Comparison of ENCODE assay signal across 9 mouse cellular contexts in the genomic region with DNA sequence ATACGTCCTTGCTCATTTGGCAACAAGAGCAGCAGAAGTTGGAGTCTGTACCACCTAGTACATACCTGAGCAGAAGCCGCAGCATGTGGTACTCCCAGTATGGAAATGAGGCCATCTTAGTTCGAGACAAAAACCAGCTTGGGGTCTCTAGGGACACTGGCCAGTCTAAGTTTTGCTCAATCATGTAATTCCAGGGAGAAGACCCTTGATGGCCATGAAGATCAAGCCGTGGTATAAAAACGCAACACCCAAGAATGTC. TPM values are rescaled to one million over a fixed set of nuclear protein-coding genes. Genes with fewer than 3 reads are reported as not detected.
DNase-seq lines count a peak whose midpoint lies in the region; ATAC-seq and TF ChIP-seq lines count a peak whose summit lies in the region.
"Had no signal": no experiment of that assay in that cellular context is flagged by ENCODE, and none has a peak within 500 bp of the region (broad histone marks: within the 10 kb centered on the region; RNA-seq: fewer than 3 reads in every experiment).

No protein-coding gene starts in this region.

- H3K36me3 ChIP-seq in heart, embryonic 13.5 days: peaks cover 43% of the 10 kb centered on the region
- peaks cover 42% of the 10 kb centered on the region for H3K36me3 ChIP-seq in E14TG2a.4 (ENCODE audit: insufficient read depth, low read length)
- H3K36me3 ChIP-seq in forebrain, embryonic 14.5 days (ENCODE audit: control insufficient read depth, insufficient read depth, low read length): peaks cover 38% of the 10 kb centered on the region
- H3K36me3 ChIP-seq in midbrain, embryonic 10.5 days: peaks cover 41% of the 10 kb centered on the region

- peak overlapping the region; percentile 92 for H3K4me2 ChIP-seq in heart, embryonic 13.5 days
- H3K4me2 ChIP-seq in forebrain, embryonic 14.5 days (ENCODE audit: low read length): peak overlapping the region; percentile 79

- no peak overlapping the region for H3K27ac ChIP-seq in heart, embryonic 13.5 days (replicated peaks)
- H3K27ac ChIP-seq in forebrain, embryonic 14.5 days (ENCODE audit: low read depth, low read length): no peak overlapping the region
- no peak overlapping the region for H3K27ac ChIP-seq in midbrain, embryonic 10.5 days (replicated peaks)

- no peak for TF ChIP-seq CTCF in E14TG2a.4 (conservative IDR thresholded peaks at IDR 0.05; ENCODE audit: low read length)

- H3K4me3 ChIP-seq in heart, embryonic 13.5 days: no peak overlapping the region
- H3K4me3 ChIP-seq in E14TG2a.4 (replicated peaks; ENCODE audit: low read length): peak overlapping the region; percentile 86
- peak overlapping the region; percentile 54 for H3K4me3 ChIP-seq in forebrain, embryonic 14.5 days (ENCODE audit: low read depth, low read length)
- peak overlapping the region; percentile 74 for H3K4me3 ChIP-seq in midbrain, embryonic 10.5 days

- 70% methylated on average over 5 of the region's 5 CpGs for WGBS in heart, embryonic 13.5 days
- WGBS in forebrain, embryonic 14.5 days: 83% methylated on average over 5 of the region's 5 CpGs
- WGBS in midbrain, embryonic 10.5 days: 77% methylated on average over 5 of the region's 5 CpGs

- no peaks in the 10 kb centered on the region for H3K27me3 ChIP-seq in heart, embryonic 13.5 days (replicated peaks)
- no peaks in the 10 kb centered on the region for H3K27me3 ChIP-seq in E14TG2a.4 (ENCODE audit: insufficient read depth, low read length)
- no peaks in the 10 kb centered on the region for H3K27me3 ChIP-seq in forebrain, embryonic 14.5 days (replicated peaks; ENCODE audit: control insufficient read depth, insufficient read depth, low read length)
- no peaks in the 10 kb centered on the region for H3K27me3 ChIP-seq in midbrain, embryonic 10.5 days (ENCODE audit: low read depth, poor library complexity, severe bottlenecking)

- intact Hi-C loops in heart, postnatal 10 days (cut with DNase I): loop anchor here (2.0 kb wide), 1 partner anchor 71 kb away; the partner anchor contains the start of gene Wdr5

- ATAC-seq in heart, embryonic 13.5 days (ENCODE audit: extremely low read depth, insufficient number of reproducible peaks, low FRiP score, low TSS enrichment): no peak
- ATAC-seq in forebrain, embryonic 14.5 days: no peak

- H3K9me3 ChIP-seq in heart, embryonic 13.5 days: no peaks in the 10 kb centered on the region
- H3K9me3 ChIP-seq in E14TG2a.4 (ENCODE audit: low read length): no peaks in the 10 kb centered on the region
- no peaks in the 10 kb centered on the region for H3K9me3 ChIP-seq in forebrain, embryonic 14.5 days (replicated peaks; ENCODE audit: control insufficient read depth, low read length)
- H3K9me3 ChIP-seq in midbrain, embryonic 10.5 days (replicated peaks): no peaks in the 10 kb centered on the region

- H3K4me1 ChIP-seq in heart, embryonic 13.5 days: peaks cover 17% of the 10 kb centered on the region
- peaks cover 42% of the 10 kb centered on the region for H3K4me1 ChIP-seq in E14TG2a.4 (replicated peaks; ENCODE audit: low read depth, low read length)
- peaks cover 8% of the 10 kb centered on the region for H3K4me1 ChIP-seq in forebrain, embryonic 14.5 days (ENCODE audit: control insufficient read depth, insufficient read depth, low read length)
- H3K4me1 ChIP-seq in midbrain, embryonic 10.5 days: peaks cover 19% of the 10 kb centered on the region

- DNase-seq in heart, postnatal 10 days: no peak
- no peak for DNase-seq in forebrain, embryonic 14.5 days (ENCODE audit: low spot score)
- DNase-seq in midbrain, embryonic 10.5 days (ENCODE audit: low spot score): no peak
- DNase-seq in embryo, embryonic 10 days (ENCODE audit: low spot score): no peak
- no peak for DNase-seq in right cerebral cortex, postnatal 10 days (ENCODE audit: low spot score in 2 of 2)
- no peak for DNase-seq in urinary bladder, postnatal 10 days (ENCODE audit: low spot score)
- DNase-seq: lung, postnatal 10 days had no signal

- H3K9ac ChIP-seq in heart, embryonic 13.5 days: no peak overlapping the region
- peak overlapping the region; percentile 77; the same call in 1 of the 2 replicates for H3K9ac ChIP-seq in forebrain, embryonic 14.5 days (ENCODE audit: low read length)

RNA-seq across cellular contexts. Expression of gene Brd3os, which starts 1.3 kb away (rescaled TPM):
- polyA plus RNA-seq in heart, embryonic 13.5 days (2015; fragmentation: Nextera tagmentation; extraction: Ambion mirVana): 3.7 and 3.8 TPM in 2 replicates
- total RNA-seq in heart, postnatal 10 days (2021): 1 to 10 TPM; 1.1 to 2.1 TPM
- 34.3 and 38.1 TPM in 2 replicates for polyA plus RNA-seq in forebrain, embryonic 14.5 days (2014; fragmentation: Nextera tagmentation; extraction: Ambion mirVana)
- 9.2 and 11.9 TPM in 2 replicates for polyA plus RNA-seq in midbrain, embryonic 10.5 days (2016; fragmentation: Nextera tagmentation; extraction: Ambion mirVana)

RNA-seq across cellular contexts. Expression of gene Vav2, which starts 16.5 kb away (rescaled TPM):
- 2.6 and 2.7 TPM in 2 replicates for polyA plus RNA-seq in heart, embryonic 13.5 days (2015; fragmentation: Nextera tagmentation; extraction: Ambion mirVana)
- total RNA-seq in heart, postnatal 10 days (2021): 10 to 100 TPM; 13.1 to 14.4 TPM
- 7.4 and 8.9 TPM in 2 replicates for polyA plus RNA-seq in forebrain, embryonic 14.5 days (2014; fragmentation: Nextera tagmentation; extraction: Ambion mirVana)
- polyA plus RNA-seq in midbrain, embryonic 10.5 days (2016; fragmentation: Nextera tagmentation; extraction: Ambion mirVana): 11.4 and 13.3 TPM in 2 replicates
